Mouse (Mus musculus) left cerebral cortex, adult 2 months (tissue): Measurements from ENCODE around the gene Wscd2. TPM values are rescaled to one million over a fixed set of nuclear protein-coding genes. Genes with fewer than 3 reads are reported as not detected.
A peak's percentile ranks its signal among the peaks of the same experiment; 100 is the strongest.

ENCODE experiments used
- DNase-seq, 2 experiments: peaks; one replicate each; pipeline ENCODE4 v3.0.0; 2021 to 2022; ENCODE audit warnings: low spot score in 2 of 2, mixed read lengths in 1 of 2; ENCODE audit errors: extremely low spot score in 1 of 2
- H3K27ac ChIP-seq: fragments of 200-600 bp; 2 replicates; pipeline ENCODE4 v1.8.1; 2022
- H3K4me3 ChIP-seq: fragments of 200-600 bp; 2 replicates; pipeline ENCODE4 v1.8.1; 2022
- CTCF ChIP-seq: fragments of 200-600 bp; IDR thresholded peaks from 2 replicates; pipeline ENCODE4 v1.8.1; 2022; ENCODE audit warnings: antibody characterized with exemption, mild to moderate bottlenecking, moderate library complexity
- intact Hi-C: fragments of 180-260 bp; cut with DNase I; formaldehyde crosslinking; loops from one replicate; pipeline ENCODE4 v1.15.1; 2025
- long read RNA-seq, 2 experiments: library from polyadenylated mRNA; stranded (forward); transcript quantifications; one replicate each; pipeline ENCODE4 v2.0.0; 2021; ENCODE audit warnings: borderline mapping rate in 2 of 2
- total RNA-seq, 2 experiments: library from RNA; stranded (reverse); gene quantifications; 2 replicates each; pipeline ENCODE4 v1.2.3; 2021

The Wscd2 gene
- 10 to 100 TPM; 54.5 to 65.7 TPM for total RNA-seq
- long read RNA-seq, experiment 1, full-length matches to known transcripts = 47 of 78 reads
- long read RNA-seq, experiment 1, partial matches to known transcripts = 20 of 78 reads
- long read RNA-seq, experiment 1, other reads (novel, unspliced or antisense) = 11 of 78 reads
- long read RNA-seq, experiment 2, full-length matches to known transcripts = 36 of 54 reads
- long read RNA-seq, experiment 2, partial matches to known transcripts = 7 of 54 reads
- long read RNA-seq, experiment 2, other reads (novel, unspliced or antisense) = 11 of 54 reads

DNA sequence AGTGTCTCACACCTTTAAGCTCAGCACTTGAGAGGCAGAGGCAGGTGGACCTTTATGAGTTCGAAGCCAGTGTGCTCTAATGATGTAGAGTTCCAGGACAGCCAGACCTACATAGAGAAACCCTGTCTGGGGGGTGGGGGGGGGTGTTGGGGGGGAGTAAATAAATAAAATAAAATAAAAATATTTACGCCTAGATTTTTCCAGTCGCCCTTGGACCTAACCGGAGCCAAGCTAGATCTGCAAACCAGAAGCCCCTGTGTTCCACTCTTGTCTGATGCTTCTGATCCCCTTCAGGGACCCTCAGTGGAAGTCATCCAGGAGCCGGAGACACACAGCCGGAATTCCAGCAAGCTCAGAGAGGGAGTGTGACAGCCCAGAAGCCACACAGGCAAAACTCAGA, at the start of gene Wscd2:
Gene Wscd2, plus strand, starts transcription at position 301 of the 400 bp plus-strand sequence.
- Histone ChIP-seq H3K27ac (peak within 1 kb of the TSS; percentile 95), H3K4me3 (peak within 1 kb of the TSS; percentile 77)
- intact Hi-C loops = loop anchor here (5.0 to 10.0 kb wide), 4 partner anchors 55 to 232 kb away; partner anchors contain the start of gene 1700069L16Rik
- no peak for TF ChIP-seq CTCF
- no peak for DNase-seq

DNA sequence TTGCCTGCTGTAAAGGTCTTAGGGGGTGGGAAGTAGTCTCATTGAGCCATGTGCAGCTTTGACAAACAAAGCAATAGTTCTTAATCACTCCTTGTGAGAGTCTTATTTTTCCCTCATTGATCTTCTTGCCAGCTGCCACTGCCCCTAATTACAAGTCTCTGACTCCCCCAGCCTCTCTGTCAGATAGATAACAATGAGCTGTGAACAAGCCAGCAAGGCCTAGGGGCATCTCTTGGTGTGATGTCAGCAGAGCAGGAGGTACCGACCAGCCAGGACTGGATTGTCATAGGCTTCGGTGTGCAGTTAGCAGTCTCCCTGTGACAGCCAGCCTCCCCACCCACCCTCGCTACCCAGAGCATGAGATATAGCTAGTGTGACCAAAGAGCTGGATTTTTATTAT, 48.0 kb upstream of the Wscd2 start:
- Histone ChIP-seq H3K27ac (no peak overlapping the region), H3K4me3 (no peak overlapping the region)
- TF ChIP-seq CTCF = no peak
- DNase-seq = no peak
- intact Hi-C loops = no loop called here

DNA sequence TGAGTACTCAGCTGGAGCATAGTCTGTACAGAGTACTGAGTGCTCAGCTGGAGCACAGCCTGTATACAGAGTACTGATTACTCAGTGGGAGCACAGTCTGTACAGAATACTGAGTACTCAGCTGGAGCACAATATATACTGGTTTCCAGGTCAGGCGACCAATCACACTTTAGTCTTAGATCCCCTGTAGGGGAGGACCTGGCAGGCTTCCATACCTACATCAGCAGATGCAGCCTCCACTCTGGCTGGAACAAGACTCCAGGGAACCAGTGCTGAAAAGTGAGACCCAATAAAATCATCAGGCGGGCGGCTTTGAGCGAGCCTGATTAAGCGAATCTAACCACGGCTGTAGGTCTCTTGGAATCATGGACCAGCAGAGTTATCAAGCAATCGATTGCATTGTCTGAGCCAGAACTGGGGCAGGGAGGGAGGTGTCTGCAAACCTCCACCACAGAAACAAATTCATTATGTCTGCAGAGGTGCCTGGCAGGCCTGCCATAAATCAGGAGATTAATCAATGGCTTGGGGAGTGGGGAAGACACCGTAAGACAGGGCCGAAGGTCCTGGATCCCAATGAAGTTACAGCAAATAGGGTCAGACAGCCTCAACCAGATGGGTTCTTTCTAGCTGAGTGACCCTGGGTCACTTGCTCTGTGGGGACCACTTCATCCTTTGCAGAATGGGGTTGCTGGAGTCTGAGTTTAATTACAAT, 42.0 kb upstream of the Wscd2 start:
- H3K27ac ChIP-seq = no peak overlapping the region
- TF ChIP-seq CTCF = no peak
- no peak overlapping the region for H3K4me3 ChIP-seq
- intact Hi-C loops = no loop called here
- DNase-seq = no peak

DNA sequence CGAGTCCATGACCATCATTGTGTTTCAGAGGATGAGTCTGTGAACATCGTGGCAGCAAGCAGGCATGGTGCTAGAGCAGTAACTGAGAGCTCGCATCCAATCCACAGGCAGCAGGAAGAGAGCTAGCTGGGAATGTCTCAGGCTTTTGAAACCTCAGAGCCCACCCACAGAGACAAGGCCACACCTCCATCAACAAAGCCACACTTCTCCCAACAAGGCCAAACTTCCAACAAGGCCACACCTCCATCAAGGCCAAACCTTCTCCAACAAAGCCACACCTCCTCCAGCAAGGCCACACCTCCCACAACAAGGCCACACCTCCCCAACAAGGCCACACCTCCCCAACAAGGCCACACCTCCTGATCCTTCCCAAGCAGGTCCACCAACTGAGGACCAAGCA, 40.8 kb upstream of the Wscd2 start:
- Histone ChIP-seq H3K27ac (no peak overlapping the region), H3K4me3 (no peak overlapping the region)
- TF ChIP-seq CTCF = no peak
- intact Hi-C loops = no loop called here
- DNase-seq = no peak

DNA sequence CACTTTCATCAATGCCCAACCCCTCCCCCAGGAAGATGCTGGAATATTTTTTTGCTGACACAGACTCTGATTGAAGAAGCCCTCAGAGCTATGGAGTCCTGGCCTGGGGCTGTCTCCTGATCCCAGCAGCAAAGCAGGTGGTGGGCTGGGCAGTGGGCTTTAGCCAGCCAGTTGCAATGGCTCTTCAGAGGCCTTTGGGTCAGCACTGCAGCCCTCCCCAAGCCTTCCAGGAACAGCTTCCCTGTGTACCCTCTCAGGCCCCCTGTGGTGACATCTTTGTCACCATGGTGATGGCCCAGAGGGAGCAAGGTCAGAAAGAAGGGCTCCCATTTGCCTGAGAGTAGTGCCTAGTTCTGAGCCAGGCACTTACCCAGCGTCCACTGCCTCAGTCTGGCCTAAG, 37.4 kb upstream of the Wscd2 start:
- no peak for TF ChIP-seq CTCF
- H3K4me3 ChIP-seq = no peak overlapping the region
- no peak overlapping the region for H3K27ac ChIP-seq
- no peak for DNase-seq
- intact Hi-C loops = no loop called here

DNA sequence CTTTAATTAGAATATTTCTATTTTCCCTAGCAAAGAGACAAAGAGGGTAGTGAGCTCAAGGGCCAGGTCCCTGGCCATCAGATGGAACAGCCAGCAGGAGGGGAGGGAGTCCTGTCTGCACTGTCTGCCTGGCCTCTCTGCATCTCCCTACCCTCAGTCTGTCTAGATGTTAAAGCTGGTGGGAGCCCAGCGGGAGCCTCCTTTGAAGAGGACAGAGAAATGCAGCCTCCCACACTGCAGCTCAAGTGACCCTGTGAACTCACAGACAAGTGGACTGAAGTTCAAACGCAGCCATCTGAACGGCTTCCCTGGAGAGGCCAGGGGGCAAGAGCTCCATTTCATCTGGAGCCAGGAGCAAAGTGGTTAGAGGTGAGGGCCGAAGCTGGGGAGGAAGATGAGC, 36.8 kb upstream of the Wscd2 start:
- DNase-seq = no peak
- no peak for TF ChIP-seq CTCF
- H3K4me3 ChIP-seq = no peak overlapping the region
- no peak overlapping the region for H3K27ac ChIP-seq
- intact Hi-C loops = no loop called here

DNA sequence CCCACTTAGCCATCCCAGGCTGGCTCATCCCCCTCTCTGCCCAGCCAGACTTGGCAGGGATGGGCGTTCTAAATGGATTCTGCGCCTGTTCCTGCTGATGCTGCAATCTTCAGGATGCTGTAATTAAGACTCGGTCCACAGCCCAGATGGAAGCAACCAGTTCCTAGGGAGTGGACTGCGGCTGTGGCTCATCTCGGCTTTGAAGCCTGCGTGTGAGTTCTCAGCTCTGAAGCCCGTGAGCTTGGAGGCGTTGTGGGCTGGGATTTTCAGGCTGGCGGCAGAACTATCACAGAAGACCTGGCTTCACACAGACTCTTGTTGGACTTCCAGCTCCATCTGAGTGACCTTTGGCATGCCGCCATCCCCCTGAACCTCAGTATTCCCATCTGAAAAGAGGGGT, 34.1 kb upstream of the Wscd2 start:
- intact Hi-C loops = no loop called here
- TF ChIP-seq CTCF = no peak
- DNase-seq = no peak
- Histone ChIP-seq H3K27ac (no peak overlapping the region), H3K4me3 (no peak overlapping the region)

DNA sequence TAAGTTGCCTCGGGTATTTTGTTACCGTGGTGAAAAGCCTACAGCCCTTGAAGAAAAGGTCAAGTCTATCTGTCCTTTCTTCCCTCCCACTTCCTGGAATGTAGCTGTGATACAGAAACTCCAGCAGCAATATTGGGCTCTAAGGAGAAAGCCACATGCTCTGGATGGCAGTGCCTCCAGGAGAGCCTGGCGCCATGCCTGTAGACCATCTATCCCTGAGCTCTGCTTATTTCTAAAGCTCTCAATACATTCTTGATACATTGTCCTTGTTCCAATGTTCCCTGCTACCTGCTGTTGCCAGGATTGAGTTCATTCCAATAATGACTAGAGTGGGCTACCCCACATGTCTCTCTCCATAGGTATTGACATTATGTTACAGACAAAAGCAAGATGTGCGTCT, 33.4 kb upstream of the Wscd2 start:
- no peak for TF ChIP-seq CTCF
- intact Hi-C loops = no loop called here
- H3K4me3 ChIP-seq = no peak overlapping the region
- no peak for DNase-seq
- no peak overlapping the region for H3K27ac ChIP-seq

DNA sequence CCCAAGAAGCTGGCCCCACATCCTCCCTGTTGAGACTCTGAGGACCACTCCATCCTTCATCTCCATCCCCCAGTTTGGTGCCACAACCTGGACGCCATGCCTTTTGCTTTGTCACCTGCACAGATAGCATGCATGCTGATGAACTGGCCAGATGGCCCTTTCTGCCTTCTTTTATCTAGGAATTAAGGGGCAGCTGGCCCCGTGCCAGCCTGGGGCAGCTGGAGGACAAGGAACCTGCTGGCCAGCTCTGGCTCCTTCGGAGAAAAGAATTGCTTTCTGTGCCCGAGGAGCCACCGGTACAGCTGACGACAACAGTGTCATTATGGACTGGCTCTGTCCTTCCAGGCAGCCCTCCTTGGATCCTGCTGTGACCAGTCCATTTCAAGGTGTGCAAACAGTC, 32.9 kb upstream of the Wscd2 start:
- Histone ChIP-seq H3K4me3 (no peak overlapping the region), H3K27ac (no peak overlapping the region)
- TF ChIP-seq CTCF = no peak
- no peak for DNase-seq
- intact Hi-C loops = no loop called here

DNA sequence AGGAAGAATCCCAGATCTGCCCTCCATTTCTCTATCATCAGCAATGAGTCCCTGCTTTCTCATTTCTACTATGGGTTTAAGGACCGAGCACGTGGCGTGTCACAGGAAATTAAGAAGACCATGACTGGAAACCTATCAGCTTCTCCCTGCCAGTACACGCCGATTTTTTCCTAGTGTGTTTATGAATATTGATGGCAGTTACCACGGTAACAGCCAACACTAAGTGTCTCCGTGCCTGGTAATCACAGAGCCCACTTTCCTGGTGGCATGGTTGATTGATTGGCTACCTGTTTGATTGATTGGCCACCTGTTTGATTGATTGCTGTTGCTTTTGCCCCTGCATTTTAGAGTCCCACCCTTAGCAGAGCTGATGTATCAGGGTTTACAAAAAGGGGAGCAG, 30.2 kb upstream of the Wscd2 start:
- no peak overlapping the region for H3K4me3 ChIP-seq
- intact Hi-C loops = no loop called here
- no peak overlapping the region for H3K27ac ChIP-seq
- no peak for TF ChIP-seq CTCF
- no peak for DNase-seq

DNA sequence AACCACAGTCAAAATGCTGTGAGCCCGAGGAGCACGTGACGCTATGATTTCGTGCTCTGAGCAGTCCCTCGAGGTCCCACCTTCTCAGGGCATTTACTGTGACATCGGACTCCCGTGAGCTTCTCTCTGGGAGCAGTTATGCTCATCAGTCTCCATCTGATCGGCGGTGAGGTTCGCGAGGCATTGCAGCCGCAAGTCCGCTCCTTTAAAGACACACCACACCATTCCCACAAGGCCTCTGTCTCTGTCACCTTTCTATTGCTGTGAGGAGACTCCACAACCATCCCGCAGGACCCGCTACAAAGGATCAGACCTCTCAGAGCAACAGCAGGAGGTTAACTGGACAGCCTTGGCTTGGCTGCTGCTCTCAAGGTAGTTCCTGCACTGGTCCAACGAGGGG, 28.6 kb upstream of the Wscd2 start:
- intact Hi-C loops = no loop called here
- DNase-seq = no peak
- H3K27ac ChIP-seq = peak overlapping the region; percentile 40; the same call in 1 of the 2 replicates
- no peak for TF ChIP-seq CTCF
- peak overlapping the region; percentile 9; the same call in 1 of the 2 replicates for H3K4me3 ChIP-seq

DNA sequence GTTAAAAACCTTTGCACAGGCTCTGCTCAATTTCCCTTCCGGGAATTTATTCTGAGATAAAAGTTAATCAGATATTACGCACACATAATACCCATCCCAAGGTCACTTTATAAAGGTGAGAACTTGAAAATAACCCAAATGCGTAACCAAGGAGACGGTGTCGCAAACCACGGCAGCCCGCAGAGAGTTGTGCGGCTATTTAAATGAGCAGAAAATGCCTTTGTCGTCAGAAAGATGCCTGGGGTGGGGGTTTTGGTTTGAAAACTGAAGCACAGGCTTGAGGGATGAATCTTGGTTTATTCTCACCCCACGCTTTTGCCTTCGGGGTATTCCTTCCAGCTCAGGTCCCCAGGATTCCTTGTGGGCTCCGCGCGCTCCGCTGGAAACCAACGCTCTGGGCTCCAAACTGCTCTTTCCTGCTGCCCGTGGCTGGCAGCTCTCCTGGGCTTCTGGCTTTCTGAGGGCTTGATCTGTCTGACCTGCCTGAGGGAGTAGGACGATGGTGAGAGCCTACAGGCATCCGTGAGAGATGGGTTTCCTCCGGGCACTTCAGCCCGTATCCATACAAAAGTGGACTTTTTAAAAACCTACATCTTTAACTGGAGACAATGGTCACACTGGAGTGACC, 28.0 kb upstream of the Wscd2 start:
- DNase-seq = peak; percentile 22 to 26
- intact Hi-C loops = no loop called here
- TF ChIP-seq CTCF = no peak
- H3K27ac ChIP-seq = peak overlapping the region; percentile 40
- H3K4me3 ChIP-seq = peak overlapping the region; percentile 9; the same call in 1 of the 2 replicates
